Mouse (Mus musculus) spleen, postnatal 14 days (tissue): Measurements from ENCODE around the gene Sept14.

Experiments
- DNase-seq, 2 experiments: peaks; one replicate each; pipeline ENCODE4 v3.0.0; 2021 to 2022; ENCODE audit warnings: low spot score in 2 of 2

Sept14 gene

DNA sequence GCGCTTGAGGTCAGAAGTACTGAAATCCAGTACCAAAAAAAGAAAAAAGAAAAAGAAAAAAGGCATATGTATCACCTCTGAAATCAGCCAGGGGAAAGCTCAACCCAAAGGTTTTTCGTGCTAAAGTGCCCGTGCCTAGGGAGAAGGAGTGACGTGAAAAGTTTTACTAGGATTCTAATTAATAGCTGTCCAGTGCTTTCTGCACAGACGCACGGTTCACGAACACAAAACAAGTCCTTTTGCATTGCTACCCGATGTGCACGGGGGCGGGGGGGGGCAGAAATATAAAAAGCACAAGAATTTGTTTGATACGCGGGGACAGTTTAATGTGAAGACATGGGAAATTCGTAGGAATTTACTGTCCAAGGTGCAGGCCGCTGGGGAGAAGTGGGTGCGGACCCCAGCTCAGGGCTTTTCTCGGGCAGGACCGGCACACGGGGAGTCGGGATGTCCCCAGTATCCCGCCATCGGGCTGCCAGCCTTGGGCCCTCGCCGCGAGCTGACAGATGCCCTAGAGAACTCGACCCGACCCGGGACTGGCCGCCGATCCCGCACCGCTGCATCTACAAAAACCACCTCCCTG, 38.8 kb downstream of the Sept14 start:
- DNase-seq = no peak

DNA sequence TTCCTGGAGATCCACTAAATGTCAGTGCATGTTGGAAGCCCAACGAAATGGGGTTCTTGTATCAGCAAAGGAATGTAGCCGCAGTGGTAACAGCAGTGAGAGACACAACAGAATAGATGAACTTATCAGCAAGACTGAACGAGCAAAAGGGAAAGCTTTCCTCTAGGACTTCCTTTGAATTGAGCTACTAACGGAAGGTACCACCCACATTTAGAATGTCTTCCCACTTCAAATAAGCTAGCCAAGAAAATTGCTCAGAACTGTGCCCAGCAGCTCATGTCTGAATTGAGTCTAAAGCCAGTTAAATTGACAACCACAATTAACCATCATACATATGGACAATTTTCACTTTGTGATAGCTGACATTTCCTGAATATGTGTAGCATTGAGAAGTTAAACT, 40.5 kb downstream of the Sept14 start:
- no peak for DNase-seq

DNA sequence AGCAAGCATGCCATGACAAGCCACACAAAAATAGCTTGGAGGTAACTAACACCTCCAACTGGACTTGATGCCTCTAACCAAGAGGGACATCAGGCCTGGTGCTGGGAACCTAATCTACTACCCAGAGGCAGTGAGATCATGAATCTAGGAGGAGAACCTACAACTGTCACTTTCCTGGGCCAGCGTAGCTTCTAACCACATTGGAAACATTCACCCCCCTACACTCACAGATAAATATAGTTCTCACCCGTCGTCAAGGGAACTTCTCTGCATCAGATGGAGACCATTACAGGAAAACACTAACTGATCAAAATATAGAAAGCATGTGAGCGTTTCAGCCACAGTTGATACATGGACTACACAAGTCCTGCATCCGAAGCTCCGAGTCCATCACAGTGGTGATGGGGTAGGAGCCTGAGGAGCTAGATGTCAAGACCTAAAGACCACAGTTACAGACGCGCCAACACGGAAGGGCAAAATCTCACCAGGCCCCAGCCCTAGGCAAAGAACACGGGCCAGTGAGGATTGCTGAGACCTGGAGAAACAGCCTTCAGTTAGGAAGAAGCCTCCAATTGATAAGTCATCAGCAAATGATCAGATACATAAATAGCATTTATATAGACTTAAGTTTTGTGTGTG, 41.9 kb downstream of the Sept14 start:
- DNase-seq = no peak

DNA sequence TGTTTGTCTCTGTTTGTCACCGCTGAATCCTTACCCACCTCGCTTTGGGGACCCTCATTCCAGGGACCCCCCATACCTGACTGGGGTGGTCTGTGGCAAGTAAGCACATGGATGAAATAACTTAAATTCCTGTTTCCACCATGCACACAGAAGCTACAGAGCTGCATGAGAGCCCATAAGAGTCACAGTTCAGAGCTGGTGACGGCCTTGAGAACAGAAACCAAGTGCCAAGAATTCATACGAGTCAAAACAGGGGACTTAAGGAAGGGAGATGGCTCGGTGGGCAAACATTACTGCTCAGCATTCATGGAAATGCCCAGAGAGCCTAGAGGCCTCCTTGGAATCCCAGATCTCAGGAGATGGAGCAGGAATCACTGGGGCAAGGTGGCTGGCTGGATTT, 44.2 kb downstream of the Sept14 start:
- no peak for DNase-seq

DNA sequence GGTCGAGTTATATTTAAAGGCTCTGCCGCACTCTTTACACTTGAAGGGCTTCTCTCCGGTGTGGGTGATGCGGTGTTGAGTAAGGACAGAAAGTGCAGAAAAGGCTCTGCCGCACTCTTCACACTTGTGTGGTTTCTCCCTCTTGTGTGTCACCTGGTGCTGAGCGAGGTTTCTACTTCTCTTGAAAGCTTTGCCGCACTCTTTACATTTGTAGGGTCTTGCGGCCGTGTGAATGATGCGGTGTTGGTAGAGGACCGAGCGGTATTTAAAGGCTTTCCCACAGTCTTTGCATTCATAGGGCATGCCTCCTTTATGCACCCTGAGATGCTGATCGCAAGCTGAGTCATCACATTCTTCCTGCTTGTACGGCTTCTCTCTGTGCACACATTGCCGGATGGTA, 50.4 kb downstream of the Sept14 start:
- no peak for DNase-seq

DNA sequence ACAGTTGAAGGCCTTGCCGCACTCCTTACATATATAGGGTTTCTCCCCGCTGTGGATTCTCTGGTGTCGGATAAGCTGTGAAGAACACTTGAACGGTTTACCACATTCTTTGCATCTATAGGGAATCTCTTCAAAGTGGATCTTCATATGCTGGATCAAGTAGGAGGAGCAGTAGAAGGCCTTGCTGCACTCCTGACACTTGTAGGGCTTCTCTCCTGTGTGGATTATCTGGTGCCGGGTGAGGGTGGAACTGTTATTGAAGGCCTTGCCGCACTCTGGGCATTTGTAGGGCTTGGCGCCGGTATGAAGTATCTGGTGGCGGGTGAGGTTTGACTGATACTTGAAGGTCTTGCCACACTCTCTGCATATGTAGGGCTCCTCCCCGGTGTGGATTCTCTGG, 51.3 kb downstream of the Sept14 start:
- DNase-seq = no peak

DNA sequence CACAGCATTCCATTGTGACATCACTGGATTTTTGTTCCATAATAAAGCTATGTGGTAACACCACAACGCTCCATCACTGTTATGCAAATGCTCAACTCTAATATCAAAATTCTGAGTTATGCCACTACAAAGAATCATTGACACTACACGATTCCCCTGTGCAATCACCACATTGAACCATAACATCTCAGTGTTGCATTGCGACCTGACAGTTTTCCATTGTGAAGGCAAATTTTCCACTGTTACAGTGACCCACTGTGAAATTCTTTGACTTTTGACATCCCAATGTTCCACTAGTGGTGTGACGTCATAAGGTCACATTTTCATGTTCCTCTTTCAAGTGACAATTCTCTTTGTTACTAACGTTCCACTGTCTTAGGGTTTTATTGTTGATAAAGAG, 57.5 kb downstream of the Sept14 start:
- DNase-seq = no peak
